Mouse (Mus musculus) common myeloid progenitor, adult 5-6 weeks (primary cell): ENCODE data around the gene Mst1. TPM values are rescaled to one million over a fixed set of nuclear protein-coding genes. Genes with fewer than 3 reads are reported as not detected.

Experiments used
- ATAC-seq: replicated peaks from 2 replicates; pipeline ENCODE4 v1.8.0; 2016; ENCODE audit warnings: low read depth, mild to moderate bottlenecking, moderate TSS enrichment, inconsistent platforms; ENCODE audit not compliant: poor library complexity, severe bottlenecking
- total RNA-seq: library from RNA; stranded (forward); fragments of 200-1000, 187-1606 nt; gene quantifications from 2 replicates; pipeline ENCODE4 v1.2.3, GENCODE M21; 2017

Mst1 gene
- total RNA-seq, 1 experiment from 2014 or later: not detected

GRCm38 (mm10) chr9:108056361-108057261 is 23.6 kb upstream of the Mst1 start:
- no peak for ATAC-seq

- no peak for ATAC-seq
Measured at GRCm38 (mm10) chr9:108057262-108057562, 23.0 kb upstream of the Mst1 start.

- no peak for ATAC-seq
Measured at GRCm38 (mm10) chr9:108058291-108058690, 21.9 kb upstream of the Mst1 start.

- ATAC-seq: no peak
Measured at GRCm38 (mm10) chr9:108062142-108062541, 18.1 kb upstream of the Mst1 start.

GRCm38 (mm10) chr9:108063361-108063760 is 16.9 kb upstream of the Mst1 start:
- no peak for ATAC-seq

GRCm38 (mm10) chr9:108065491-108066011 is 14.7 kb upstream of the Mst1 start:
- peak; percentile 77 for ATAC-seq

GRCm38 (mm10) chr9:108067199-108067598 is 13.0 kb upstream of the Mst1 start:
- ATAC-seq: no peak

GRCm38 (mm10) chr9:108067900-108068299 is 12.3 kb upstream of the Mst1 start:
- ATAC-seq: peak; percentile 79

GRCm38 (mm10) chr9:108069007-108069406 is 11.2 kb upstream of the Mst1 start:
- no peak for ATAC-seq

GRCm38 (mm10) chr9:108069529-108069928 is 10.7 kb upstream of the Mst1 start:
- no peak for ATAC-seq

- ATAC-seq: no peak
Measured at GRCm38 (mm10) chr9:108071801-108072200, 8.4 kb upstream of the Mst1 start.

- no peak for ATAC-seq
Measured at GRCm38 (mm10) chr9:108072481-108072924, 7.7 kb upstream of the Mst1 start.

- ATAC-seq: no peak
Measured at GRCm38 (mm10) chr9:108073141-108073930, 6.9 kb upstream of the Mst1 start.

- no peak for ATAC-seq
Measured at GRCm38 (mm10) chr9:108082549-108082948, 2.3 kb downstream of the Mst1 start.

- peak; percentile 45 for ATAC-seq
Measured at GRCm38 (mm10) chr9:108082988-108083431, 2.8 kb downstream of the Mst1 start, which contains the start of gene Rnf123. TSS of gene Rnf123 (minus strand) at chr9:108083346.

GRCm38 (mm10) chr9:108083561-108083960 is 3.3 kb downstream of the Mst1 start:
- ATAC-seq: no peak

GRCm38 (mm10) chr9:108085261-108085660 is 5.0 kb downstream of the Mst1 start:
- no peak for ATAC-seq

- ATAC-seq: no peak
Measured at GRCm38 (mm10) chr9:108090611-108091120, 10.4 kb downstream of the Mst1 start.

- ATAC-seq: no peak
Measured at GRCm38 (mm10) chr9:108093586-108093985, 13.3 kb downstream of the Mst1 start.

GRCm38 (mm10) chr9:108094184-108094941 is 14.1 kb downstream of the Mst1 start, which contains the start of gene Apeh:
TSS of gene Apeh (minus strand) at chr9:108094606.
- ATAC-seq: peak; percentile 79
